8 mouse cellular contexts compared by ENCODE assay signal in the genomic region with DNA sequence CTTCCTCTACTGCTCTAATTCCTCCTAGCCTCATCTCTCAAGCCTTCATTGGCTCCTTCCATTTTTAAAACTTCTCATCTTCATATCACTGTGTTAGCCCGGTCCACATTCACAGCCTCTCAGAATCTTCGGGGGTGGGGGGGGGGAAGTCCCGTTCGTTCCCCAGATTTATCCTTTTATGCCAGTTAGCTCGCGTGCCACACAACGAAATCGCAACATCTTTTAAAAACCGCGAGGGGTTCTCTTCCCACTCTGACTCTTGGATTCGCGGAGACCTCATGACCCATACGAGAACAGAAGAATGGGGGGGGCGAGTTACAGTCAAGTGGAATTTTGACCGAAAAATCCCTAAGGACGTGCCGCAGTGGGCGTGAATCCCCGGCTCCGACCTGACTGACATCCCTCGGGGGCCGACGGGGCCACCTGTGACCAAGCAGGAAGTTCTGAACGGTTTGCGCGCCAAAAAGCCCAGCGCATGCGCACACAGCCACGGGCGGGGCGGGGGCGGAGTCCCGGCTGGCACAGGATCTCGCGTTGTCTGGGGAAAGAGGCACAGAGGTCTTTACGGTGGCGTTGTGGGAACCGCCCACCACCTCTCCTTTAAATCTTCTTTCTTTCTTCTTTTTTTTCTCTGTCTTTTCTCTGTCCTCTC. TPM values are rescaled to one million over a fixed set of nuclear protein-coding genes. Genes with fewer than 3 reads are reported as not detected.
DNase-seq lines count a peak whose midpoint lies in the region; ATAC-seq and TF ChIP-seq lines count a peak whose summit lies in the region.

No protein-coding gene starts in this region.

- no peaks in the 10 kb centered on the region for H3K27me3 ChIP-seq in heart, embryonic 11.5 days (ENCODE audit: control insufficient read depth, insufficient read depth, low read length)
- no peaks in the 10 kb centered on the region for H3K27me3 ChIP-seq in kidney, embryonic 16.5 days (ENCODE audit: insufficient read depth, low read length)

- no peaks in the 10 kb centered on the region for H3K36me3 ChIP-seq in heart, embryonic 11.5 days (ENCODE audit: control insufficient read depth, insufficient read depth, low read length)
- no peaks in the 10 kb centered on the region for H3K36me3 ChIP-seq in kidney, embryonic 16.5 days (ENCODE audit: insufficient read depth, low read length)

- peak overlapping the region; percentile 82 for H3K4me2 ChIP-seq in heart, embryonic 11.5 days
- peak overlapping the region; percentile 81 for H3K4me2 ChIP-seq in kidney, embryonic 16.5 days (replicated peaks; ENCODE audit: low read depth, low read length)

- WGBS in heart, embryonic 11.5 days (ENCODE audit: insufficient replicate concordance), result 1% methylated on average over 38 of the region's 38 CpGs
- WGBS in kidney, embryonic 16.5 days, result under 1% methylated on average over 38 of the region's 38 CpGs

- H3K9me3 ChIP-seq in heart, embryonic 11.5 days (replicated peaks; ENCODE audit: control insufficient read depth, low read length), result no peaks in the 10 kb centered on the region
- H3K9me3 ChIP-seq in kidney, embryonic 16.5 days (ENCODE audit: low read length), result no peaks in the 10 kb centered on the region

- peak; percentile 97 for DNase-seq in CD4-positive helper T cell, adult 2 months (ENCODE audit: low read depth, low spot score)
- peak; percentile 97 for DNase-seq in brain, embryonic 14.5 days (ENCODE audit: low read depth)
- peak; percentile 98 for DNase-seq in liver
- DNase-seq in monocyte, adult 2 months (ENCODE audit: low read depth in 1 of 2, low spot score in 2 of 2), result peak; percentile 89 to 91
- peak; percentile 98 for DNase-seq in spleen, postnatal 14 days (ENCODE audit: low spot score in 2 of 2)

- no peak for TF ChIP-seq CTCF in brain, embryonic 14.5 days (IDR thresholded peaks at IDR 0.05; ENCODE audit: borderline replicate concordance, extremely low read depth, insufficient read depth, insufficient read length)

- H3K27ac ChIP-seq in heart, embryonic 11.5 days (ENCODE audit: low read depth, low read length), result peak overlapping the region; percentile 100
- H3K27ac ChIP-seq in kidney, embryonic 16.5 days (ENCODE audit: low read length), result peak overlapping the region; percentile 100

- peak overlapping the region; percentile 70 for H3K4me3 ChIP-seq in heart, embryonic 11.5 days (ENCODE audit: low read depth, low read length)
- peak overlapping the region; percentile 65 for H3K4me3 ChIP-seq in kidney, embryonic 16.5 days (ENCODE audit: low read length)

- peak; percentile 90 for ATAC-seq in erythroblast, adult 5-6 weeks (replicated peaks; ENCODE audit: low FRiP score, poor library complexity, severe bottlenecking)
- ATAC-seq in heart, embryonic 11.5 days (replicated peaks; ENCODE audit: insufficient number of reproducible peaks, low FRiP score, low TSS enrichment), result peak; percentile 95
- peak; percentile 94 for ATAC-seq in kidney, embryonic 16.5 days (ENCODE audit: low FRiP score, low TSS enrichment)

- H3K4me1 ChIP-seq in heart, embryonic 11.5 days (ENCODE audit: control insufficient read depth, insufficient read depth, low read length), result peaks cover 7% of the 10 kb centered on the region; the same call in 1 of the 2 replicates
- peaks cover 10% of the 10 kb centered on the region for H3K4me1 ChIP-seq in kidney, embryonic 16.5 days (ENCODE audit: insufficient read depth, low read length)

- peak; percentile 78; the same call in 1 of the 2 replicates for TF ChIP-seq POLR2A in brain, embryonic 14.5 days (IDR thresholded peaks at IDR 0.05; ENCODE audit: borderline replicate concordance, extremely low read depth, insufficient read depth, insufficient read length, poor library complexity, severe bottlenecking)

- peak overlapping the region; percentile 97 for H3K9ac ChIP-seq in heart, embryonic 11.5 days (ENCODE audit: low read depth, low read length)
- H3K9ac ChIP-seq in kidney, embryonic 16.5 days (replicated peaks; ENCODE audit: low read length), result peak overlapping the region; percentile 96

RNA-seq across cellular contexts. Expression of gene Gpr19, which starts 0.8 kb away (rescaled TPM):
- 39.2 and 54.7 TPM in 2 replicates for polyA plus RNA-seq in brain, embryonic 14.5 days (2012; rRNA removed)
- 2.7 and 5.0 TPM in 2 replicates for total RNA-seq in erythroblast, adult 5-6 weeks (2015; ENCODE audit: low replicate concordance)
- total RNA-seq in erythroblast, adult 5-6 weeks (2017; ENCODE audit: low replicate concordance), result 2.1 and 8.3 TPM in 2 replicates
- 11.1 and 12.0 TPM in 2 replicates for polyA plus RNA-seq in heart, embryonic 11.5 days (2014; fragmentation: Nextera tagmentation; extraction: Ambion mirVana)
- polyA plus RNA-seq in kidney, embryonic 16.5 days (2015; fragmentation: Nextera tagmentation; extraction: Ambion mirVana), result 13.5 and 13.6 TPM in 2 replicates

RNA-seq across cellular contexts. Expression of gene Cdkn1b, which starts 22.6 kb away (rescaled TPM):
- polyA plus RNA-seq in brain, embryonic 14.5 days (2012; rRNA removed), result 45.8 and 55.9 TPM in 2 replicates
- 256 and 258 TPM in 2 replicates for total RNA-seq in erythroblast, adult 5-6 weeks (2015; ENCODE audit: low replicate concordance)
- 354 and 386 TPM in 2 replicates for total RNA-seq in erythroblast, adult 5-6 weeks (2017; ENCODE audit: low replicate concordance)
- 13.9 and 14.7 TPM in 2 replicates for polyA plus RNA-seq in heart, embryonic 11.5 days (2014; fragmentation: Nextera tagmentation; extraction: Ambion mirVana)
- 13.4 and 15.1 TPM in 2 replicates for polyA plus RNA-seq in kidney, embryonic 16.5 days (2015; fragmentation: Nextera tagmentation; extraction: Ambion mirVana)

Comparison
In these comparisons a context has a peak if more than half of its experiments do, and no peak if none do; other contexts are left out.
1. Peak in every context shown above with its lines: DNase-seq, ATAC-seq, H3K4me3 ChIP-seq and H3K27ac ChIP-seq.